Mouse (Mus musculus): ENCODE measurements around the gene Palld.

Palld gene

GRCm38 (mm10) chr8:61851270-61851669, 51.2 kb downstream of the Palld start:
- no peak for DNase-seq

- no peak for DNase-seq
Measured at GRCm38 (mm10) chr8:61848581-61849162, 53.8 kb downstream of the Palld start.

GRCm38 (mm10) chr8:61847494-61847893, 55.0 kb downstream of the Palld start:
- DNase-seq = no peak

- DNase-seq = no peak
Measured at GRCm38 (mm10) chr8:61844992-61845391, 57.5 kb downstream of the Palld start.

GRCm38 (mm10) chr8:61844575-61844974, 57.9 kb downstream of the Palld start:
- no peak for DNase-seq

- no peak for DNase-seq
Measured at GRCm38 (mm10) chr8:61843776-61844175, 58.7 kb downstream of the Palld start.

GRCm38 (mm10) chr8:61833211-61833610, 69.3 kb downstream of the Palld start:
- DNase-seq = no peak

- DNase-seq = no peak
Measured at GRCm38 (mm10) chr8:61831944-61832343, 70.5 kb downstream of the Palld start.

GRCm38 (mm10) chr8:61830821-61831220, 71.7 kb downstream of the Palld start:
- DNase-seq = no peak

GRCm38 (mm10) chr8:61824563-61824962, 77.9 kb downstream of the Palld start:
- DNase-seq = no peak

- no peak for DNase-seq
Measured at GRCm38 (mm10) chr8:61823157-61823556, 79.3 kb downstream of the Palld start.

- no peak for DNase-seq
Measured at GRCm38 (mm10) chr8:61803764-61804163, 98.7 kb downstream of the Palld start.

GRCm38 (mm10) chr8:61802840-61803239, 99.7 kb downstream of the Palld start:
- no peak for DNase-seq

GRCm38 (mm10) chr8:61797391-61797947, 105.0 kb downstream of the Palld start:
- no peak for DNase-seq

- no peak for DNase-seq
Measured at GRCm38 (mm10) chr8:61796537-61797050, 105.9 kb downstream of the Palld start.

GRCm38 (mm10) chr8:61789946-61790345, 112.5 kb downstream of the Palld start:
- no peak for DNase-seq

- DNase-seq = no peak
Measured at GRCm38 (mm10) chr8:61789289-61789688, 113.2 kb downstream of the Palld start.

GRCm38 (mm10) chr8:61782931-61783491, 119.5 kb downstream of the Palld start:
- DNase-seq = no peak

GRCm38 (mm10) chr8:61780652-61781257, 121.7 kb downstream of the Palld start:
- DNase-seq = no peak

- no peak for DNase-seq
Measured at GRCm38 (mm10) chr8:61778194-61778593, 124.3 kb downstream of the Palld start.

- DNase-seq = no peak
Measured at GRCm38 (mm10) chr8:61776560-61776959, 125.9 kb downstream of the Palld start.

GRCm38 (mm10) chr8:61775936-61776335, 126.6 kb downstream of the Palld start:
- DNase-seq = no peak

GRCm38 (mm10) chr8:61774161-61774560, 128.3 kb downstream of the Palld start:
- no peak for DNase-seq

GRCm38 (mm10) chr8:61773595-61774088, 128.8 kb downstream of the Palld start:
- DNase-seq = no peak

All from kidney, adult 11 months (tissue).